Mouse (Mus musculus): ENCODE data around the gene Epha2. TPM values are rescaled to one million over a fixed set of nuclear protein-coding genes. Genes with fewer than 3 reads are reported as not detected.

Gene Epha2
- polyA plus RNA-seq, 1 experiment from 2014 or later, result 0.82 TPM

GRCm38 (mm10) chr4:141311506-141311905 is 10.5 kb downstream of the Epha2 start:
- no peak overlapping the region for H3K4me2 ChIP-seq (replicated peaks; ENCODE audit: low read depth, low read length)
- no peak overlapping the region for H3K9ac ChIP-seq (ENCODE audit: low read depth, low read length)
- H3K27ac ChIP-seq (ENCODE audit: low read depth, low read length), result no peak overlapping the region
- 47% methylated on average over 6 of the region's 6 CpGs for WGBS
- H3K27me3 ChIP-seq (ENCODE audit: control insufficient read depth, insufficient read depth, low read length), result no peaks in the 10 kb centered on the region
- no peak overlapping the region for H3K4me3 ChIP-seq (ENCODE audit: low read depth, low read length)
- ATAC-seq (ENCODE audit: low FRiP score), result no peak
- peaks cover 13% of the 10 kb centered on the region; the same call in 1 of the 2 replicates for H3K4me1 ChIP-seq (replicated peaks; ENCODE audit: control insufficient read depth, insufficient read depth, low read length)
- DNase-seq (ENCODE audit: low spot score), result no peak
- H3K9me3 ChIP-seq (ENCODE audit: control insufficient read depth, low read length), result no peaks in the 10 kb centered on the region
- H3K36me3 ChIP-seq (ENCODE audit: control insufficient read depth, insufficient read depth, low read length), result no peaks in the 10 kb centered on the region

- Histone ChIP-seq H3K9me3 (ENCODE audit: control insufficient read depth, low read length) (no peaks in the 10 kb centered on the region), H3K27me3 (ENCODE audit: control insufficient read depth, insufficient read depth, low read length) (no peaks in the 10 kb centered on the region), H3K4me3 (ENCODE audit: low read depth, low read length) (no peak overlapping the region), H3K4me1 (replicated peaks; ENCODE audit: control insufficient read depth, insufficient read depth, low read length) (peaks cover 9% of the 10 kb centered on the region; the same call in 1 of the 2 replicates), H3K36me3 (ENCODE audit: control insufficient read depth, insufficient read depth, low read length) (no peaks in the 10 kb centered on the region), H3K4me2 (replicated peaks; ENCODE audit: low read depth, low read length) (no peak overlapping the region), H3K9ac (ENCODE audit: low read depth, low read length) (no peak overlapping the region), H3K27ac (ENCODE audit: low read depth, low read length) (no peak overlapping the region)
- WGBS, result 83% methylated on average over 2 of the region's 2 CpGs
- ATAC-seq (ENCODE audit: low FRiP score) (peak; percentile 39; the same call in 1 of the 2 replicates), DNase-seq (ENCODE audit: low spot score) (no peak)
These were observed 10.9 kb downstream of the Epha2 start for GRCm38 (mm10) chr4:141311908-141312307.

- H3K4me3 ChIP-seq (ENCODE audit: low read depth, low read length), result no peak overlapping the region
- H3K9ac ChIP-seq (ENCODE audit: low read depth, low read length), result no peak overlapping the region
- 67% methylated on average over 17 of the region's 17 CpGs for WGBS
- no peak overlapping the region for H3K27ac ChIP-seq (ENCODE audit: low read depth, low read length)
- H3K27me3 ChIP-seq (ENCODE audit: control insufficient read depth, insufficient read depth, low read length), result no peaks in the 10 kb centered on the region
- H3K36me3 ChIP-seq (ENCODE audit: control insufficient read depth, insufficient read depth, low read length), result no peaks in the 10 kb centered on the region
- H3K4me1 ChIP-seq (replicated peaks; ENCODE audit: control insufficient read depth, insufficient read depth, low read length), result peaks cover 8% of the 10 kb centered on the region; the same call in 1 of the 2 replicates
- no peak for DNase-seq (ENCODE audit: low spot score)
- no peaks in the 10 kb centered on the region for H3K9me3 ChIP-seq (ENCODE audit: control insufficient read depth, low read length)
- H3K4me2 ChIP-seq (replicated peaks; ENCODE audit: low read depth, low read length), result no peak overlapping the region
- ATAC-seq (ENCODE audit: low FRiP score), result no peak
These were observed 11.6 kb downstream of the Epha2 start for GRCm38 (mm10) chr4:141312513-141313131.

GRCm38 (mm10) chr4:141313481-141313880 is 12.4 kb downstream of the Epha2 start:
- ATAC-seq (ENCODE audit: low FRiP score) (no peak), DNase-seq (ENCODE audit: low spot score) (no peak)
- 68% methylated on average over 8 of the region's 8 CpGs for WGBS
- Histone ChIP-seq H3K27ac (ENCODE audit: low read depth, low read length) (no peak overlapping the region), H3K4me1 (replicated peaks; ENCODE audit: control insufficient read depth, insufficient read depth, low read length) (peaks cover 8% of the 10 kb centered on the region; the same call in 1 of the 2 replicates), H3K4me3 (ENCODE audit: low read depth, low read length) (no peak overlapping the region), H3K4me2 (replicated peaks; ENCODE audit: low read depth, low read length) (no peak overlapping the region), H3K36me3 (ENCODE audit: control insufficient read depth, insufficient read depth, low read length) (no peaks in the 10 kb centered on the region), H3K27me3 (ENCODE audit: control insufficient read depth, insufficient read depth, low read length) (no peaks in the 10 kb centered on the region), H3K9me3 (ENCODE audit: control insufficient read depth, low read length) (no peaks in the 10 kb centered on the region), H3K9ac (ENCODE audit: low read depth, low read length) (no peak overlapping the region)

- peaks cover 8% of the 10 kb centered on the region; the same call in 1 of the 2 replicates for H3K4me1 ChIP-seq (replicated peaks; ENCODE audit: control insufficient read depth, insufficient read depth, low read length)
- 69% methylated on average over 11 of the region's 11 CpGs for WGBS
- no peak for ATAC-seq (ENCODE audit: low FRiP score)
- H3K9me3 ChIP-seq (ENCODE audit: control insufficient read depth, low read length), result no peaks in the 10 kb centered on the region
- no peaks in the 10 kb centered on the region; the same call in 1 of the 2 replicates for H3K27me3 ChIP-seq (ENCODE audit: control insufficient read depth, insufficient read depth, low read length)
- H3K36me3 ChIP-seq (ENCODE audit: control insufficient read depth, insufficient read depth, low read length), result no peaks in the 10 kb centered on the region
- no peak overlapping the region for H3K4me3 ChIP-seq (ENCODE audit: low read depth, low read length)
- no peak for DNase-seq (ENCODE audit: low spot score)
- no peak overlapping the region for H3K9ac ChIP-seq (ENCODE audit: low read depth, low read length)
- no peak overlapping the region for H3K4me2 ChIP-seq (replicated peaks; ENCODE audit: low read depth, low read length)
- no peak overlapping the region for H3K27ac ChIP-seq (ENCODE audit: low read depth, low read length)
These were observed 12.9 kb downstream of the Epha2 start for GRCm38 (mm10) chr4:141313924-141314323.

- H3K27me3 ChIP-seq (ENCODE audit: control insufficient read depth, insufficient read depth, low read length), result no peaks in the 10 kb centered on the region; the same call in 1 of the 2 replicates
- H3K9ac ChIP-seq (ENCODE audit: low read depth, low read length), result no peak overlapping the region
- peaks cover 7% of the 10 kb centered on the region; the same call in 1 of the 2 replicates for H3K4me1 ChIP-seq (replicated peaks; ENCODE audit: control insufficient read depth, insufficient read depth, low read length)
- no peak overlapping the region for H3K4me3 ChIP-seq (ENCODE audit: low read depth, low read length)
- WGBS, result 80% methylated on average over 6 of the region's 6 CpGs
- H3K4me2 ChIP-seq (replicated peaks; ENCODE audit: low read depth, low read length), result no peak overlapping the region
- ATAC-seq (ENCODE audit: low FRiP score) (no peak), DNase-seq (ENCODE audit: low spot score) (no peak)
- no peaks in the 10 kb centered on the region for H3K9me3 ChIP-seq (ENCODE audit: control insufficient read depth, low read length)
- no peaks in the 10 kb centered on the region for H3K36me3 ChIP-seq (ENCODE audit: control insufficient read depth, insufficient read depth, low read length)
- no peak overlapping the region for H3K27ac ChIP-seq (ENCODE audit: low read depth, low read length)
These were observed 13.7 kb downstream of the Epha2 start for GRCm38 (mm10) chr4:141314745-141315144.

GRCm38 (mm10) chr4:141316023-141316422 is 15.0 kb downstream of the Epha2 start:
- Histone ChIP-seq H3K9ac (ENCODE audit: low read depth, low read length) (no peak overlapping the region), H3K36me3 (ENCODE audit: control insufficient read depth, insufficient read depth, low read length) (no peaks in the 10 kb centered on the region), H3K4me2 (replicated peaks; ENCODE audit: low read depth, low read length) (no peak overlapping the region), H3K9me3 (ENCODE audit: control insufficient read depth, low read length) (no peaks in the 10 kb centered on the region), H3K27ac (ENCODE audit: low read depth, low read length) (no peak overlapping the region), H3K4me3 (ENCODE audit: low read depth, low read length) (no peak overlapping the region), H3K4me1 (replicated peaks; ENCODE audit: control insufficient read depth, insufficient read depth, low read length) (no peaks in the 10 kb centered on the region; the same call in 1 of the 2 replicates), H3K27me3 (ENCODE audit: control insufficient read depth, insufficient read depth, low read length) (no peaks in the 10 kb centered on the region; the same call in 1 of the 2 replicates)
- ATAC-seq (ENCODE audit: low FRiP score), result no peak
- 80% methylated on average over 7 of the region's 7 CpGs for WGBS
- DNase-seq (ENCODE audit: low spot score), result no peak

- ATAC-seq (ENCODE audit: low FRiP score), result no peak
- no peak overlapping the region for H3K27ac ChIP-seq (ENCODE audit: low read depth, low read length)
- WGBS, result 87% methylated on average over 17 of the region's 18 CpGs
These were observed 15.6 kb downstream of the Epha2 start for GRCm38 (mm10) chr4:141316498-141317180.

GRCm38 (mm10) chr4:141317914-141318313 is 16.9 kb downstream of the Epha2 start:
- ATAC-seq (ENCODE audit: low FRiP score), result no peak
- WGBS, result 87% methylated on average over 7 of the region's 7 CpGs
- no peaks in the 10 kb centered on the region for H3K9me3 ChIP-seq (ENCODE audit: control insufficient read depth, low read length)

More at GRCm38 (mm10) chr4:141316498-141317180, 15.6 kb downstream of the Epha2 start:
- H3K9me3 ChIP-seq (ENCODE audit: control insufficient read depth, low read length), result no peaks in the 10 kb centered on the region
- no peak overlapping the region for H3K4me2 ChIP-seq (replicated peaks; ENCODE audit: low read depth, low read length)
- H3K27me3 ChIP-seq (ENCODE audit: control insufficient read depth, insufficient read depth, low read length), result no peaks in the 10 kb centered on the region; the same call in 1 of the 2 replicates
- H3K4me1 ChIP-seq (replicated peaks; ENCODE audit: control insufficient read depth, insufficient read depth, low read length), result no peaks in the 10 kb centered on the region
- no peak overlapping the region for H3K9ac ChIP-seq (ENCODE audit: low read depth, low read length)
- no peak for DNase-seq (ENCODE audit: low spot score)
- H3K36me3 ChIP-seq (ENCODE audit: control insufficient read depth, insufficient read depth, low read length), result no peaks in the 10 kb centered on the region
- H3K4me3 ChIP-seq (ENCODE audit: low read depth, low read length), result no peak overlapping the region

More at GRCm38 (mm10) chr4:141317914-141318313, 16.9 kb downstream of the Epha2 start:
- no peak overlapping the region for H3K9ac ChIP-seq (ENCODE audit: low read depth, low read length)
- H3K4me3 ChIP-seq (ENCODE audit: low read depth, low read length), result no peak overlapping the region
- H3K4me1 ChIP-seq (replicated peaks; ENCODE audit: control insufficient read depth, insufficient read depth, low read length), result no peaks in the 10 kb centered on the region
- H3K4me2 ChIP-seq (replicated peaks; ENCODE audit: low read depth, low read length), result no peak overlapping the region
- no peaks in the 10 kb centered on the region for H3K36me3 ChIP-seq (ENCODE audit: control insufficient read depth, insufficient read depth, low read length)
- no peaks in the 10 kb centered on the region; the same call in 1 of the 2 replicates for H3K27me3 ChIP-seq (ENCODE audit: control insufficient read depth, insufficient read depth, low read length)
- no peak for DNase-seq (ENCODE audit: low spot score)
- no peak overlapping the region for H3K27ac ChIP-seq (ENCODE audit: low read depth, low read length)
